Mouse (Mus musculus): ENCODE results near the gene Fos.

DNA sequence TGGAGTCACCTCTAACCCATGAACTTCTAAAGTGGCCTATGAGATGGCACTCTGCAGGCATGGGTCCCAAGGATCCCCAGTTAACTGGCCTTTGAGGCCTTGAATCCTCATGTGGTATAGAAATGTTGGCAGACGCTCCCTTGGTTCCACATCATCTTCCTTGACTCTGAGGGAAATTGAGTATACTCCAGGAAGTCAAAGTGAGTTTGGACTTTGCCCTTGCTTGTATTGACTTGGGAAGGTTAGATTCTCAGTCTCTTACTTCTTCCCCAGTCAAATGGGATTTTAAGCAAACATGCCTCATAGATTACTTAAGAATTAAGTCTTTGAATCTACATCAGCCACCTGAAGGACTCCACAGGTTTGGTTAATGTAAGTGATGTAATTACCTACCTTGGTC, 24.2 kb upstream of the Fos start:
- TF ChIP-seq CTCF (IDR thresholded peaks at IDR 0.05; ENCODE audit: low read depth, low read length) = no peak
- TF ChIP-seq POLR2AphosphoS5 (IDR thresholded peaks at IDR 0.05; ENCODE audit: insufficient replicate concordance, low read depth, low read length) = no peak
- no peak for TF ChIP-seq TAL1 (conservative IDR thresholded peaks at IDR 0.05; ENCODE audit: low read depth, low read length)
